Mouse (Mus musculus): Measurements from ENCODE around the gene Tmc4.

The Tmc4 gene

GRCm38 (mm10) chr7:3692382-3692986 is 15.1 kb upstream of the Tmc4 start, which contains the start of gene Tsen34:
TSS of gene Tsen34 (plus strand) at chr7:3692863.
- DNase-seq (ENCODE audit: low spot score): no peak

- DNase-seq (ENCODE audit: low spot score): no peak
Measured at GRCm38 (mm10) chr7:3691919-3692318, 14.6 kb upstream of the Tmc4 start.

GRCm38 (mm10) chr7:3685400-3686187 is 8.2 kb upstream of the Tmc4 start:
- DNase-seq (ENCODE audit: low spot score): no peak

- DNase-seq (ENCODE audit: low spot score): no peak
Measured at GRCm38 (mm10) chr7:3684698-3685097, 7.3 kb upstream of the Tmc4 start.

GRCm38 (mm10) chr7:3683908-3684550 is 6.7 kb upstream of the Tmc4 start:
- DNase-seq (ENCODE audit: low spot score): no peak

GRCm38 (mm10) chr7:3676371-3676770 is 982 bp downstream of the Tmc4 start:
- no peak for DNase-seq (ENCODE audit: low spot score)

- no peak for DNase-seq (ENCODE audit: low spot score)
Measured at GRCm38 (mm10) chr7:3675228-3675548, 2.2 kb downstream of the Tmc4 start.

- DNase-seq (ENCODE audit: low spot score): peak; percentile 82
Measured at GRCm38 (mm10) chr7:3674507-3675227, 2.7 kb downstream of the Tmc4 start.

GRCm38 (mm10) chr7:3666921-3667391 is 10.4 kb downstream of the Tmc4 start:
- no peak for DNase-seq (ENCODE audit: low spot score)

- DNase-seq (ENCODE audit: low spot score): peak; percentile 99
Measured at GRCm38 (mm10) chr7:3665215-3666114, 11.9 kb downstream of the Tmc4 start, which contains the start of gene Leng1. TSS of gene Leng1 (minus strand) at chr7:3665840.

- peak; percentile 28 for DNase-seq (ENCODE audit: low spot score)
Measured at GRCm38 (mm10) chr7:3664524-3665214, 12.7 kb downstream of the Tmc4 start.

- DNase-seq (ENCODE audit: low spot score): no peak
Measured at GRCm38 (mm10) chr7:3658578-3658977, 18.8 kb downstream of the Tmc4 start.

- no peak for DNase-seq (ENCODE audit: low spot score)
Measured at GRCm38 (mm10) chr7:3656966-3657365, 20.4 kb downstream of the Tmc4 start.

GRCm38 (mm10) chr7:3646641-3647040 is 30.7 kb downstream of the Tmc4 start:
- DNase-seq (ENCODE audit: low spot score): no peak

GRCm38 (mm10) chr7:3646188-3646587 is 31.2 kb downstream of the Tmc4 start:
- no peak for DNase-seq (ENCODE audit: low spot score)

GRCm38 (mm10) chr7:3645488-3646025 is 31.8 kb downstream of the Tmc4 start:
- DNase-seq (ENCODE audit: low spot score): no peak

GRCm38 (mm10) chr7:3644672-3645487 is 32.5 kb downstream of the Tmc4 start, which contains the start of gene Cnot3:
TSS of gene Cnot3 (plus strand) at chr7:3645268.
- DNase-seq (ENCODE audit: low spot score): peak; percentile 100

GRCm38 (mm10) chr7:3644348-3644671 is 33.0 kb downstream of the Tmc4 start:
- DNase-seq (ENCODE audit: low spot score): no peak

GRCm38 (mm10) chr7:3643843-3644242 is 33.5 kb downstream of the Tmc4 start:
- no peak for DNase-seq (ENCODE audit: low spot score)

GRCm38 (mm10) chr7:3643412-3643811 is 33.9 kb downstream of the Tmc4 start:
- no peak for DNase-seq (ENCODE audit: low spot score)
